Mouse (Mus musculus) small intestine, adult 2 months (tissue): ENCODE results near the gene Pld3.

ENCODE experiments used
- CTCF ChIP-seq: fragments of 200-500 bp; IDR thresholded peaks from 2 replicates; pipeline ENCODE4 v1.5.1; 2012; ENCODE audit warnings: low read depth, mild to moderate bottlenecking, control low read depth, inconsistent platforms, low read length, moderate library complexity, mixed read lengths; ENCODE audit not compliant: insufficient replicate concordance, insufficient read length; ENCODE audit errors: extremely low read depth
- POLR2A ChIP-seq: fragments of 200-500 bp; IDR thresholded peaks from 2 replicates; pipeline ENCODE4 v1.6.1; 2012; ENCODE audit warnings: low read depth, mild to moderate bottlenecking, control low read depth, inconsistent platforms, low read length, moderate library complexity

DNA sequence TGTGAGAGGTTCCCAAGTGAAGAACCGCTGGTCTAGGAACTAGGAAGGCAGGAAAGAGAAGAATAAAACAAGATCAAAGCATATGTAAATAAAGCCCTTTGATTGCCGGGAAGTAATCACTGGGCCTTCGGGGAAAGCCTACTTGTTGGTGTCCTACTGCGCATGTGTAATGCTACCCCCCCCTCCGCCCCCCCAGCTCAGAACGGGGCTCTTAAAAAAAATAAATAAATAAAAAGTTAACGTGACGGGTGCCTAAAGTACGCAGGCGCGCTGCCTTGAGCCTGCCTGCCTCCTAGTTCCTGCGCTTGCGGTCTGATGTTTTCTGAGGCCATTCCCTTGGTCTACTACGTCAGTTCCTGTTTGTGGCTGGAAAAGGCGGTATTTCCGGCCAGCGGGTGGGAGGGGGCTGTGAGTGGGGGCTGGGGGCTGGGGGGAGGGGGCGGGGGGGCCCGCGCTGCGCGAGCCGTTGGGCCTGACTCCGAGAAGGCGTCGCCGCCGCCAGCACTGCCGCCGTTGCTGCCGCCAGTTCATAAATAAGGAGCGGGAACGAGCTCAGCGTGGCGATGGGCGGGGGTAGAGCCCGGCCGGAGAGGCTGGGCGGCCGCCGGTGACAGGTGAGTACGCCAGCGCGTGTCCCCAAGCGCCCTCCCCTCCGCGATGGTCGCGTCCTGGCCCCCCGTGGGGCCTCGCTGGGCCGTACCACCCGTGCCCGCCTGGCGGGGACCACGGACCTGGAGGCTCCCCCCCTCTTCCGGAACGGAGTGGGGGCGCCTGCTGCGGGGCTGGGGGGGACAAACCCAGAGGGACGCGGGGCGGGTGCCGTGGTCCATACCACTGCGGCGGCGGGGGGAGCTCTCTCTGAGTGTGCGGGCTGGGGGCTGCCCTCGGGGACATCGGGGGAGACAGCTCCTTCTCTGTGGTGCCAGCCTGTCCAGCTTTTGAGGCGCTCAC, 38.5 kb upstream of the Pld3 start, which contains the start of gene Akt2:
- no peak for TF ChIP-seq CTCF
- no peak for TF ChIP-seq POLR2A
